Comparison of ENCODE assay signal across 13 mouse cellular contexts in genomic region chr2:37423671-37424070, GRCm38 (mm10). TPM values are rescaled to one million over a fixed set of nuclear protein-coding genes. Genes with fewer than 3 reads are reported as not detected.
DNase-seq lines count a peak whose midpoint lies in the region; ATAC-seq lines count a peak whose summit lies in the region.
"Had no signal": no experiment of that assay in that cellular context is flagged by ENCODE, and none has a peak within 500 bp of the region (broad histone marks: within the 10 kb centered on the region; RNA-seq: fewer than 3 reads in every experiment).

No protein-coding gene starts in this region.

- H3K4me3 ChIP-seq in midbrain, embryonic 15.5 days, result no peak overlapping the region
- H3K4me3 ChIP-seq in midbrain, embryonic 16.5 days (ENCODE audit: low read depth, low read length), result no peak overlapping the region
- H3K4me3 ChIP-seq in forebrain, embryonic 15.5 days, result no peak overlapping the region

- peak; percentile 39 for DNase-seq in cerebellum, adult 9-11 months
- DNase-seq in cerebellum, adult 11 months, result no peak
- peak; percentile 30 for DNase-seq in MN1 (ENCODE audit: low spot score)
- peak; percentile 24 for DNase-seq in naive thymus-derived CD4-positive, alpha-beta T cell, adult 2 months (ENCODE audit: low read depth)
- DNase-seq in right cerebral cortex, postnatal 36 days (ENCODE audit: low spot score in 2 of 2), result no peak
- DNase-seq: kidney, adult 11 months; kidney, postnatal 4 days had no signal

- H3K4me2 ChIP-seq in midbrain, embryonic 15.5 days, result no peak overlapping the region
- no peak overlapping the region for H3K4me2 ChIP-seq in midbrain, embryonic 16.5 days (ENCODE audit: low read length)
- H3K4me2 ChIP-seq in forebrain, embryonic 15.5 days (replicated peaks), result no peak overlapping the region

- WGBS in midbrain, embryonic 15.5 days, result 46% methylated on average over 3 of the region's 3 CpGs
- 46% methylated on average over 3 of the region's 3 CpGs for WGBS in midbrain, embryonic 16.5 days
- WGBS in forebrain, embryonic 15.5 days, result 53% methylated on average over 3 of the region's 3 CpGs

- H3K4me1 ChIP-seq in midbrain, embryonic 15.5 days, result peaks cover 24% of the 10 kb centered on the region
- H3K4me1 ChIP-seq in midbrain, embryonic 16.5 days (ENCODE audit: control insufficient read depth, insufficient read depth, low read length), result peaks cover 20% of the 10 kb centered on the region
- H3K4me1 ChIP-seq in forebrain, embryonic 15.5 days, result peaks cover 19% of the 10 kb centered on the region

- peaks cover 2% of the 10 kb centered on the region; the same call in 1 of the 2 replicates for H3K36me3 ChIP-seq in midbrain, embryonic 15.5 days (replicated peaks)
- peaks cover 2% of the 10 kb centered on the region; the same call in 1 of the 2 replicates for H3K36me3 ChIP-seq in midbrain, embryonic 16.5 days (ENCODE audit: control insufficient read depth, insufficient read depth, low read length)
- H3K36me3 ChIP-seq in forebrain, embryonic 15.5 days, result peaks cover 12% of the 10 kb centered on the region; the same call in 1 of the 2 replicates

- 0 out of 2 replicates have a peak overlapping the region, but pooled peaks have one; percentile 6 for H3K27ac ChIP-seq in midbrain, embryonic 15.5 days
- no peak overlapping the region for H3K27ac ChIP-seq in midbrain, embryonic 16.5 days (ENCODE audit: low read length)
- H3K27ac ChIP-seq in forebrain, embryonic 15.5 days (replicated peaks), result no peak overlapping the region

- ATAC-seq in midbrain, embryonic 15.5 days (replicated peaks), result no peak
- ATAC-seq in midbrain, embryonic 16.5 days, result no peak
- no peak for ATAC-seq in forebrain, embryonic 15.5 days (replicated peaks)

- no peaks in the 10 kb centered on the region for H3K9me3 ChIP-seq in midbrain, embryonic 15.5 days
- H3K9me3 ChIP-seq in midbrain, embryonic 16.5 days (replicated peaks; ENCODE audit: control insufficient read depth, low read length, poor library complexity, severe bottlenecking), result no peaks in the 10 kb centered on the region
- H3K9me3 ChIP-seq in forebrain, embryonic 15.5 days, result no peaks in the 10 kb centered on the region
- H3K9me3 ChIP-seq: heart, embryonic 15.5 days; limb, embryonic 13.5 days; neural tube, embryonic 12.5 days had no signal

- no peak overlapping the region for H3K9ac ChIP-seq in midbrain, embryonic 15.5 days
- no peak overlapping the region for H3K9ac ChIP-seq in midbrain, embryonic 16.5 days (ENCODE audit: low read depth, low read length)
- no peak overlapping the region for H3K9ac ChIP-seq in forebrain, embryonic 15.5 days (replicated peaks)

- H3K27me3 ChIP-seq in midbrain, embryonic 15.5 days (replicated peaks), result no peaks in the 10 kb centered on the region
- no peaks in the 10 kb centered on the region for H3K27me3 ChIP-seq in midbrain, embryonic 16.5 days (ENCODE audit: control insufficient read depth, insufficient read depth, low read depth, low read length)
- H3K27me3 ChIP-seq in forebrain, embryonic 15.5 days, result no peaks in the 10 kb centered on the region
- H3K27me3 ChIP-seq: heart, embryonic 15.5 days; limb, embryonic 13.5 days; neural tube, embryonic 12.5 days had no signal

RNA-seq across cellular contexts. Expression of gene Rc3h2, which starts 1.0 kb away (rescaled TPM):
- polyA plus RNA-seq in midbrain, embryonic 15.5 days (2015; fragmentation: Nextera tagmentation; extraction: Ambion mirVana), result 20.6 and 21.7 TPM in 2 replicates
- polyA plus RNA-seq in midbrain, embryonic 16.5 days (2015; fragmentation: Nextera tagmentation; extraction: Ambion mirVana), result 18.0 and 20.5 TPM in 2 replicates
- 24.2 and 24.4 TPM in 2 replicates for polyA plus RNA-seq in forebrain, embryonic 15.5 days (2015; fragmentation: Nextera tagmentation; extraction: Ambion mirVana)

RNA-seq across cellular contexts. Expression of gene Zbtb26, which starts 19.3 kb away (rescaled TPM):
- 7.5 and 7.7 TPM in 2 replicates for polyA plus RNA-seq in midbrain, embryonic 15.5 days (2015; fragmentation: Nextera tagmentation; extraction: Ambion mirVana)
- 8.3 and 9.1 TPM in 2 replicates for polyA plus RNA-seq in midbrain, embryonic 16.5 days (2015; fragmentation: Nextera tagmentation; extraction: Ambion mirVana)
- polyA plus RNA-seq in forebrain, embryonic 15.5 days (2015; fragmentation: Nextera tagmentation; extraction: Ambion mirVana), result 8.3 and 8.6 TPM in 2 replicates

RNA-seq across cellular contexts. Expression of gene Zbtb6, which starts 19.3 kb away (rescaled TPM):
- polyA plus RNA-seq in midbrain, embryonic 15.5 days (2015; fragmentation: Nextera tagmentation; extraction: Ambion mirVana), result 15.6 and 17.5 TPM in 2 replicates
- polyA plus RNA-seq in midbrain, embryonic 16.5 days (2015; fragmentation: Nextera tagmentation; extraction: Ambion mirVana), result 19.2 and 22.3 TPM in 2 replicates
- polyA plus RNA-seq in forebrain, embryonic 15.5 days (2015; fragmentation: Nextera tagmentation; extraction: Ambion mirVana), result 18.2 and 19.3 TPM in 2 replicates

RNA-seq across cellular contexts. Expression of gene Rabgap1, which starts 19.4 kb away (rescaled TPM):
- polyA plus RNA-seq in midbrain, embryonic 15.5 days (2015; fragmentation: Nextera tagmentation; extraction: Ambion mirVana), result 51.6 and 52.7 TPM in 2 replicates
- polyA plus RNA-seq in midbrain, embryonic 16.5 days (2015; fragmentation: Nextera tagmentation; extraction: Ambion mirVana), result 50.6 and 56.5 TPM in 2 replicates
- 61.6 and 65.0 TPM in 2 replicates for polyA plus RNA-seq in forebrain, embryonic 15.5 days (2015; fragmentation: Nextera tagmentation; extraction: Ambion mirVana)

Comparison
In these comparisons a context has a peak if more than half of its experiments do, and no peak if none do; other contexts are left out.
1. DNase-seq: peak in cerebellum, adult 9-11 months (single experiment), MN1 (single experiment) and naive thymus-derived CD4-positive, alpha-beta T cell, adult 2 months (single experiment); none in cerebellum, adult 11 months (single experiment) and right cerebral cortex, postnatal 36 days (0 of 2).